Mouse (Mus musculus): ENCODE measurements around the gene Abcg8.

Gene Abcg8

GRCm38 (mm10) chr17:84675951-84676366 is at the start of gene Abcg8:
Gene Abcg8, plus strand, starts transcription at chr17:84676302.
- no peak for DNase-seq (ENCODE audit: low spot score in 2 of 2)

- DNase-seq (ENCODE audit: low spot score in 2 of 2): no peak
These were observed 49.2 kb upstream of the Abcg8 start for GRCm38 (mm10) chr17:84626857-84627305.

- no peak for DNase-seq (ENCODE audit: low spot score in 2 of 2)
These were observed 48.4 kb upstream of the Abcg8 start for GRCm38 (mm10) chr17:84627721-84628120.

GRCm38 (mm10) chr17:84628611-84629010 is 47.5 kb upstream of the Abcg8 start:
- no peak for DNase-seq (ENCODE audit: low spot score in 2 of 2)

GRCm38 (mm10) chr17:84631836-84632235 is 44.3 kb upstream of the Abcg8 start:
- no peak for DNase-seq (ENCODE audit: low spot score in 2 of 2)

DNA sequence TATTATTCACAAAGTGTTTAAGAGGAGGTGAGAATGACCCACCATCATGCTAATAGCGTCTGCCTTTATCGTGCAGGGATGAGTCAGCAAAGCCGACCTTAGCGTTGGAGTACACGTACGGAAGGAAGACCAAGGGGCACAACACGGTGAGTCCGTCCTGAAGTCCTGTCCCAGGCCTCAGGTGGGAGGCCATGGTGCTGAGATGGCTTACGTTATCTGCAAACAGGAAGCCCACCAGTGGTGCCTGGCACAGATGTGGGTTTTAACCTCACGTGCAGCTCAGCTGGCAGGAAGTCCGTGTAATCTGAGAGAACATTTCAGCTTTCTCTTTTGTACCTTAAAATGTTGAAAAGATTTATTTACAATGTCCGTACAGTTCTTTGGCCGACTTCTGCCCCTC is 42.7 kb upstream of the Abcg8 start:
- DNase-seq (ENCODE audit: low spot score in 2 of 2): peak in 1 of 2 experiments; percentile 31

DNA sequence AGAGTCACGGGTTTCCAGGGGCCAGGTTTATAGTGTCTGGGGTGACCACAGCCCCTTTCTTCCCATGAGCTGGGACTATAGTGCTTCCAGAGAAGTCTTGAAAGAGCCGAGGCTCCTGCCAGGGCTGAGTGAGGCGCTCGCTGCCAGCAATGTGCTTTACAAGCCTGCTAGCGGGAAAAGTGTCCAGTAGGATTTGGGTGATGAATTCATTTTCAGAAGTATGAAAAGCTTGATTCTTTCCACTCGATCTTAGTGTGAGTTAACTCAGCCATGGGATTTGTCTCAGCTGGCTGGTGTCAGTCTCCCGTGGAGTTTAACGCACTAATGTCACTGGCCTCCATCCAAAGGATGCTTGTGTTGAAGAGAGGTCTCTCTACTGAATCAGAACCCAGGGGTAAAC is 39.8 kb upstream of the Abcg8 start:
- DNase-seq (ENCODE audit: low spot score in 2 of 2): no peak

DNA sequence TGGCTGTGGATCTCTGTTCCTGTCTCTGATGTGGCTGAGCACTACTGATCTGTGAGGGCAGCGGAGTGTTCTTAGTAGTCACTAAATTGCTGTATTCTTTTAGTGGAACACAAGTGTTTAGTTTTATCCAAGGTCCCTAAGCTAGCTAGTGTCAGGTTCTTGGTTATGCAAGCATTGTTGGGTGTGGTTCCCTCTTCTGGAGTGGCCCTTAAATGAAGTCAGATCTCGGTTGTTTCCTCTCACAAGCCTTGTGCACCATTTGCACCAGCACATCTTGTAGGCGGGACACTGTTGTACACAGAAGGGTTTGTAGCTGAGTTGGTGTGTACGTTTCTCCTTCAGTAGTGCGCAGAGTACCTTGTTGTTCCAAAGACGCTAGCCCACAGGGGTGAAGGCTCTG is 38.1 kb upstream of the Abcg8 start:
- no peak for DNase-seq (ENCODE audit: low spot score in 2 of 2)

GRCm38 (mm10) chr17:84639796-84640378 is 36.2 kb upstream of the Abcg8 start:
- no peak for DNase-seq (ENCODE audit: low spot score in 2 of 2)

DNA sequence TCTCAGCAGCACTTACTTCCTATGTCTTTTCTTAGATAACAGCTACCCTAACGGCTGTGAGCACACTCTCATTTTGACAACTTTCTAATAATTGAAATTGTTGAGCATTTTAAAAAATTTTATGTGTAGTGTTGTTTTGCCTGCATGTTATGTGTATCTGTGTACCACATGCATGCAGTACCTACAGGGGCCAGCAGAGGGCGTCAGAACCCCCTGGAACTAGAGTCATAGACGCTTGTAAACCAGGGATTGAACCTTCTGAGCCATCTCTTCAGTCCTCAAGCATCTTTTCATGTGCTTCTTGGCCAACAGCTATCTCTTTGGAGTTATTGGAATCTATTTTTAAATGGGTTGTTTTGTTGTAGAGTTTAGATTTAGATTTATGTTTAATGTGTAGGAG is 34.2 kb upstream of the Abcg8 start:
- DNase-seq (ENCODE audit: low spot score in 2 of 2): peak; percentile 40 to 74

DNA sequence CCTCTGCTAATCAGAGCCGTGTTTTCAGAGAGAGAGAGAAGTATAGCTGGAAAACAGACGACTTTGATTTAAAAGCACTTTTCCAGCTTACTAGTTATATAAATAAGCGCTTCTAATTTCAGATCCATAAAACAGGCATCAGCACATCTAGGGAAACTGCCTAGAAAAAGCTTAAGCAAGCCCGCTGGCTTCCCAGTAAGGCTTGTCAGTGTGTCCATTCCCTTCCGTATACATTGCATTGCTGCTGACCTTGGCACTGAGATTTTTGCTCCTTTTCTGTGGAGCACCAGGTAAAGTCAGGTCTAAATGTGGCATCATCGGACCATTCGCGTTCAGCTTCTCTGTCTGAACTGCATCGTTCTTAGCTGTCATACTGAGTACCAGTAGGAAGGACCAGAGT is 33.8 kb upstream of the Abcg8 start:
- DNase-seq (ENCODE audit: low spot score in 2 of 2): no peak

DNA sequence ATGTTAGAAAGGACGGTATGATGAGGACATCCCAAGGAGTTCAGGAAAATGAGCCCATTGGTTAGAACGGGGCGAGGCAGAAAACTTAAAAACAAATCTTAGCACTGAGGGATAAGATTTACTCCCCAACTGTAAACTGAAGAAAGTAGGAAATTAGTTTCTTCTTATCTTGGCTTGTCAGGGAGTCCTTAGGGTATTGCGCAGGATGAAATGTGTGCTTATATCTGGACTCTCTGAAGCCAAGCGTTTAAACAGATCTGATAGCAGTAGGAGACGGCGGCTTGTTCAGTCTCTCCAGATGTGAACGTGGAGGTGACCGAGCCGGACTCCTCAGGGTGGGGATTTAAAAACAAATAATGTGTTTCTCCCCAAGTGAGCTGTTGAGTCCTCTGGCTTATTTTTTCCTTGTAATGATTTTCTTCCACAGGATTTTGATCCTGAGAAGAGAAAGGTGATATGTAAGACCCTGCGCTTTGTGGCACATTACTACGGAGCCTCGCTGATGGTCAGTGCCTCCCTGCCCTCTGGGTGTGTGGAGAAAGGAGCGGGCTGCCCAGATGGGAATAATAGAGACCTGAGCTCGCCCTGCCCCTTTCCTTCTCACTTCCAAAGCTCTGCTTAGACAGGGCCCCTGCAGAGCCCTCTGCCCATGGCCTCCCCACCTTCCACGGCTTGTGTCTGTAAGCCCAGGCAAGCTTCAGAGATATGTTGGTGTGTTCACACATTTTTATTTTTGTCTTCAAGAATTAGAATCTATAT is 31.6 kb upstream of the Abcg8 start:
- no peak for DNase-seq (ENCODE audit: low spot score in 2 of 2)

DNA sequence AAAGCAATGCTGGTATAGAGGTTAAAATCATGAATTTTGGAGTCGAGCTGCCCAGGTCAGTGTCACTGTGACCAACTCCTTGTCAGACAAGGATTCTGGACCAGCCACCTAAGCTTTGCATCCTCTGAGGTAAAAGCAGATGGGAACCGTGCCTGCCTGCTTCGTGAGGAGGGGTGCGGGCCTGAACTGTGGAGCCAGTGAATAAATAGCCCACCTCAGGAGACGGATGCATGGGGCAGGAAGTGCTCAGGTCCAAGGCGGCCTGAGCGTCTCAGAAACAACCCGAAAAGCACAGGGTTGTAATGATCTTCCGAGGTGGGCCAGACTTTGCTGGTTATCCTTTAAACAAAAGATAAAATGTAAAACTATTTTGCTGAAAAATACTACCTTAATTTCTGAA is 31.0 kb upstream of the Abcg8 start:
- no peak for DNase-seq (ENCODE audit: low spot score in 2 of 2)

DNA sequence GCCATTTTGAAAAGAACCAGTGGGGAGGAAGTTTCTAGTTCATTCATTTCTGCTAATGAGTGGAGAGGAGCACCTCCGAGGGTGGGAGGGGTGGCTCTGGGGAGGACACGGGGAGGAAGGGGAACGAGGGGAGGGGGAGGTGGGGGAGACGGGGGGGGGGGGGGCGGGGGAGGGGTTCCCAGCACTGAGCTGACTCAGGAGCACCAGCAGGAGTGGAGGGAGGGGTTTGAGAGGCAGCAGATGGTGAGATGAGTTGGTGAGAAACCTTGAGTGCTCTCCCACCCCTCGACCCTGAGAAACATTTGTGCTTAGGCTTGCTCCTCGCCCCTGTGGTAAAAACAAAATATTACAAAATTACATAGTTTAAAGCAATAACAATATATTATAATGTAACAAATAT is 30.2 kb upstream of the Abcg8 start:
- DNase-seq (ENCODE audit: low spot score in 2 of 2): no peak

DNA sequence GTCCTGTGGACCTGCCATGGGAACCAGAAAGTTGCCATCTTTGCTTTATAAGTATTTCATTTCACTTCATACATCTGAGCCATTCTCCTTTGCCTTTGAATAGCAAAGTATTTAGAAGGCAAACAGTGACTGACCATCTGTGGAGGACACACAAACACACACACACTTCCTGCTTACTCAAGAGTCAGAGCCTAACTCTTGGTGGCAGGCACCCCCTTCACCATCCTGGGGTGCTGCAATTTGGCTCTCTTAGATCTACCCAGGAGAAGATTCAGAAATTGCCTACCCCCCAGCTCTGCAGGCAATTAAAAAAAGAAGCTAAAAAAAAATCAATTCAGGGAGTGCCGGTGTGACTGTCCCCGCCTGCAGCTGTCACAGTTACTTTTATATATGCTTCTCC is 29.6 kb upstream of the Abcg8 start:
- no peak for DNase-seq (ENCODE audit: low spot score in 2 of 2)

DNA sequence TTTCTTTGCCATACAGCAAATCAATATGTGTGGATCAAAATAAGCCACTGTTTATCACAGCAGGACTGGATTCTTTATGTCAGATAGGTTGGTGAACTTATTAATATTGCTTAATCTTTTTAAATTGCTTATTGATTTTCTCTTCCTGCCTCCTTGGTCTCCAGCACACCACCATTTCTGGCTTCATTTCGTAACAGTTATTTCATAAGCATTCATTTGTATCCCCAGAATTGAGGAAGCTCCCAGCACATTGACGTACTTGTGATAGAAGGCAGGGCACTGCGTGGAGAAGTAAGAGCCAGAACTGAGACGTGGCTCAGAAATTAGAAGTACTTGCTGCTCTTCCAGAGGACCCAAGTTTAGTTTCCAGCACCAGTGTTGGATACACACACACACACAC is 28.5 kb upstream of the Abcg8 start:
- no peak for DNase-seq (ENCODE audit: low spot score in 2 of 2)

DNA sequence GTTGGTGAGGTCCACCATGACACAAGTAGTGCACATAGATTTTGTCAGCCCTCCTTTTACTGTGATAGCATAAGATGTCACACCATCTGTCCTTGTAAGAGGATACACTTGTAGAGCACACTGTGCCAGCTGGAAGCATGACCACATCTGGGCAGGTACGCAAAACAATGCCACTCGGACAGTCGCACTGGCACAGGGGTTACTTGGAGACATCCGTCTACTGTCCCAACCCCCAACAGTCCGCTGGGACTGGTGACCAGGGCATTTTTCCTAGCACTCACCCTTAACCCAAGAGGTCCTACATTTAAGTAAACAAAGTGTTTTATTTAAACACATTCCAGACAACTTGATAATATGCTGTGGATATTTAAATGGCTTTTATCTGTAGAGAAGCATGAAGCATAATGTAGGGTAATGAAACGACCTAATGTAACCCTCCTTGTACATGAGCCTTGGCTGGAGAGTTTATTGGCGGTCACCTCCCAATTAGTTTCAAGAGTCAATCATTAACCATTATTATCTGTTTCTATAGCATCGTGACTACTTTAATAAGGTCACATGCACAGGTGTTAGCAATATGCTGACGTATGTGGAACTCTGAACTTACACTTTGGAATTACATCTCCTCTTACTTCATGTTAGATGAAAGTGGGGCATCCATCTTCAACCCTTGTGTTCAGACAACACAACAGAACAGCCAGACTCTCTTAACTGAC is 25.6 kb upstream of the Abcg8 start:
- DNase-seq (ENCODE audit: low spot score in 2 of 2): no peak

DNA sequence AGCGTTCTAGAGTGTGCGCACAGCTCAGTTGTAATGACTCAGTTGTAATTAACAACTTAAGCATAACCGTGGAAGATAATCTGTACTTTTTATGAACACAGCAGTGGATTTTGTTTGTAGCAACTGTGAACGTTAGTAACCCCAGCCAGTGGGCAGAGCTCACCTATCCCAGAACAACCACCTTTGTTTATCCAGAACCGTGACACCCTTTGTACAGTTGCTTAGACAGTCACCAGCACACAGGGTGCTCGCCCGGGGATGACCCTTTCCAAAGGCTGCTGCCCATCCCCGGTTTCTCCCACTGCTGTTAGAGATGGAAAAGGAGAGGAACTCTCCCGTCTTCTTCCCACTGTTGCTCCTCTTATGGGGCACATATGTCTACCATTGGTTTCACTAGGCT is 22.6 kb upstream of the Abcg8 start:
- no peak for DNase-seq (ENCODE audit: low spot score in 2 of 2)

- DNase-seq (ENCODE audit: low spot score in 2 of 2): no peak
These were observed 19.9 kb upstream of the Abcg8 start for GRCm38 (mm10) chr17:84656205-84656604.

GRCm38 (mm10) chr17:84656653-84657421 is 19.3 kb upstream of the Abcg8 start:
- DNase-seq (ENCODE audit: low spot score in 2 of 2): no peak

- DNase-seq (ENCODE audit: low spot score in 2 of 2): no peak
These were observed 18.7 kb upstream of the Abcg8 start for GRCm38 (mm10) chr17:84657422-84657732.

DNA sequence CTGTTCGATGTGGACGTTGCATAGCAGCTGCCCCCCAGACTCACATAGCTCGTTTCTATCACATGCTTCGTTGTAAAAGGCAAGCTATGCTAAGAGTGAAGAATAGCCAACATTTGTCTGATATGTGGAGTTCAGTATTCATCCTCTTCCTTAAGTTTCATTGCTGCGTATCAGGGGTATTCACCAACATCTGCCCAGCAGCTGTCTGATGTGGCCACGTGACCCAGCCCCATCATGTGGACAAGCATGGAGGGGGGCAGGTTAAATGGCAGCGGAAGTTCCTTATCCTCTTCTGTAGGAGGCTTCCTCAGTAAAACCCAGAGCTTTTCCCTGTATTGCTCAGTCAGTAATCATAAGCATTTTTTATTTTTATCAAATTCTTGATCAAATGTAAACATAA is 18.3 kb upstream of the Abcg8 start:
- no peak for DNase-seq (ENCODE audit: low spot score in 2 of 2)

All from spleen, postnatal 10 days (tissue).